Mouse (Mus musculus): ENCODE data around the gene Tcap.

Tcap gene

GRCm38 (mm10) chr11:98367171-98367862 is 16.3 kb upstream of the Tcap start:
- CTCF ChIA-PET = interaction anchor here in 2 of 4 experiments (0.6 to 2.7 kb wide), 6 partner anchors 12 to 31 kb away, joined by 3 to 10 read pairs (median 6); partner anchors contain the start of gene Ppp1r1b (in 1 of the 2)
- POLR2A ChIA-PET = interaction anchor here in 2 of 4 experiments (0.6 to 2.8 kb wide), 7 partner anchors 9 to 220 kb away, joined by 3 to 9 read pairs (median 5); partner anchors contain the start of genes Stard3 (in 2 of the 2) and Ormdl3 (in 1 of the 2)

- CTCF ChIA-PET = interaction anchor here in 2 of 4 experiments (1.0 to 2.5 kb wide), 2 partner anchors 25 to 69 kb away, joined by 3 to 8 read pairs (median 4); no protein-coding TSS in a partner anchor
- POLR2A ChIA-PET = interaction anchor here in 3 of 4 experiments (0.6 to 2.8 kb wide), 4 partner anchors 9 to 219 kb away, joined by 3 to 9 read pairs (median 5); partner anchors contain the start of genes Stard3 (in 3 of the 3) and Ormdl3 (in 1 of the 3)
These were observed 15.8 kb upstream of the Tcap start for GRCm38 (mm10) chr11:98367863-98368186.

GRCm38 (mm10) chr11:98369337-98369736 is 14.3 kb upstream of the Tcap start:
- ChIA-PET POLR2A (interaction anchor here in 3 of 4 experiments (0.7 to 2.8 kb wide), 7 partner anchors 9 to 230 kb away, joined by 3 to 9 read pairs (median 3); partner anchors contain the start of gene Stard3 (in 3 of the 3)), CTCF (interaction anchor here (0.6 to 1.6 kb wide), 7 partner anchors 11 to 182 kb away, joined by 3 to 5 read pairs (median 3); partner anchors contain the start of gene Stard3 (in 1 of the 4))

- POLR2A ChIA-PET = interaction anchor here in 3 of 4 experiments (0.6 to 3.8 kb wide), 9 partner anchors 9 to 161 kb away, joined by 3 to 23 read pairs (median 6); partner anchors contain the start of genes Stard3 (in 3 of the 3) and Pgap3 (in 1 of the 3)
- CTCF ChIA-PET = interaction anchor here (0.6 to 3.7 kb wide), 12 partner anchors 12 to 187 kb away, joined by 3 to 40 read pairs (median 6); partner anchors contain the start of genes Ppp1r1b (in 1 of the 4) and Stard3 (in 1 of the 4)
These were observed 13.0 kb upstream of the Tcap start for GRCm38 (mm10) chr11:98370588-98370987.

- ChIA-PET CTCF (interaction anchor here (0.5 to 3.7 kb wide), 84 partner anchors 8 to 840 kb away, joined by 3 to 40 read pairs (median 4); partner anchors contain the start of genes Stard3 (in 3 of the 4), Mien1 (in 2 of the 4), Pnmt (in 2 of the 4) and Tcap (in 2 of the 4)), POLR2A (interaction anchor here in 3 of 4 experiments (0.5 to 3.8 kb wide), 24 partner anchors 9 to 313 kb away, joined by 3 to 23 read pairs (median 4); partner anchors contain the start of genes Stard3 (in 3 of the 3), Pgap3 (in 2 of the 3), Mien1 (in 1 of the 3) and Ormdl3 (in 1 of the 3))
These were observed 11.9 kb upstream of the Tcap start for GRCm38 (mm10) chr11:98371556-98372240.

- ChIA-PET POLR2A (interaction anchor here (0.5 to 3.8 kb wide), 25 partner anchors 9 to 314 kb away, joined by 3 to 23 read pairs (median 4); partner anchors contain the start of genes Stard3 (in 3 of the 4), Pgap3 (in 2 of the 4), Erbb2 (in 1 of the 4) and Mien1 (in 1 of the 4)), CTCF (interaction anchor here (0.5 to 3.7 kb wide), 77 partner anchors 8 to 841 kb away, joined by 3 to 40 read pairs (median 5); partner anchors contain the start of genes Stard3 (in 3 of the 4), Erbb2 (in 2 of the 4), Mien1 (in 2 of the 4) and Pnmt (in 2 of the 4))
These were observed 11.2 kb upstream of the Tcap start for GRCm38 (mm10) chr11:98372406-98372805.

GRCm38 (mm10) chr11:98373244-98373643 is 10.4 kb upstream of the Tcap start:
- ChIA-PET POLR2A (interaction anchor here (0.7 to 3.8 kb wide), 14 partner anchors 9 to 74 kb away, joined by 3 to 23 read pairs (median 4); partner anchors contain the start of genes Stard3 (in 3 of the 4), Mien1 (in 1 of the 4), Pgap3 (in 1 of the 4) and Tcap (in 1 of the 4)), CTCF (interaction anchor here (0.5 to 3.7 kb wide), 40 partner anchors 9 to 568 kb away, joined by 3 to 40 read pairs (median 7); partner anchors contain the start of genes Mien1 (in 2 of the 4), Pnmt (in 2 of the 4), Stard3 (in 2 of the 4) and Tcap (in 2 of the 4))

GRCm38 (mm10) chr11:98374266-98374665 is 9.3 kb upstream of the Tcap start:
- ChIA-PET POLR2A (interaction anchor here in 2 of 4 experiments (0.6 to 3.8 kb wide), 3 partner anchors 10 to 228 kb away, joined by 3 to 22 read pairs (median 3); partner anchors contain the start of gene Stard3 (in 1 of the 2)), CTCF (interaction anchor here in 3 of 4 experiments (0.5 to 3.5 kb wide), 9 partner anchors 9 to 199 kb away, joined by 3 to 26 read pairs (median 4); partner anchors contain the start of genes Stard3 (in 1 of the 3) and Tcap (in 1 of the 3))

GRCm38 (mm10) chr11:98376756-98377155 is 6.9 kb upstream of the Tcap start:
- ChIA-PET CTCF (interaction anchor here in 2 of 4 experiments (0.9 to 1.8 kb wide), 2 partner anchors 13 to 34 kb away, joined by 3 to 6 read pairs; no protein-coding TSS in a partner anchor), POLR2A (interaction anchor here in 2 of 4 experiments (1.5 to 1.7 kb wide), 4 partner anchors 11 to 28 kb away, joined by 4 to 5 read pairs (median 4); partner anchors contain the start of gene Stard3 (in 1 of the 2))

GRCm38 (mm10) chr11:98377787-98378186 is 5.8 kb upstream of the Tcap start:
- CTCF ChIA-PET = interaction anchor here in 2 of 4 experiments (0.9 to 1.8 kb wide), 2 partner anchors 35 kb away, joined by 4 to 6 read pairs; no protein-coding TSS in a partner anchor
- POLR2A ChIA-PET = interaction anchor here in 2 of 4 experiments (1.5 to 1.7 kb wide), 3 partner anchors 9 to 29 kb away, joined by 4 to 5 read pairs (median 4); partner anchors contain the start of gene Stard3 (in 1 of the 2)

GRCm38 (mm10) chr11:98379379-98379778 is 4.2 kb upstream of the Tcap start:
- ChIA-PET CTCF (interaction anchor here in 2 of 4 experiments (1.3 to 1.6 kb wide), 2 partner anchors 23 to 37 kb away, joined by 4 to 5 read pairs; no protein-coding TSS in a partner anchor), POLR2A (interaction anchor here in 1 of 4 experiments (1.1 kb wide), 1 partner anchor 10 kb away, joined by 3 read pairs; no protein-coding TSS in a partner anchor)

GRCm38 (mm10) chr11:98380106-98380505 is 3.5 kb upstream of the Tcap start:
- ChIA-PET CTCF (interaction anchor here in 3 of 4 experiments (0.6 to 2.0 kb wide), 5 partner anchors 8 to 177 kb away, joined by 3 to 14 read pairs (median 5); no protein-coding TSS in a partner anchor), POLR2A (interaction anchor here in 2 of 4 experiments (0.8 to 1.2 kb wide), 5 partner anchors 9 to 22 kb away, joined by 3 to 4 read pairs (median 3); partner anchors contain the start of gene Stard3 (in 2 of the 2))

GRCm38 (mm10) chr11:98381651-98382050 is 2.0 kb upstream of the Tcap start:
- POLR2A ChIA-PET = interaction anchor here in 2 of 4 experiments (0.8 kb wide), 2 partner anchors 17 to 199 kb away, joined by 3 to 4 read pairs; no protein-coding TSS in a partner anchor
- CTCF ChIA-PET = interaction anchor here in 2 of 4 experiments (2.0 to 4.0 kb wide), 3 partner anchors 8 to 10 kb away, joined by 8 to 27 read pairs (median 26); no protein-coding TSS in a partner anchor

GRCm38 (mm10) chr11:98382405-98382804 is 1.2 kb upstream of the Tcap start:
- POLR2A ChIA-PET = interaction anchor here in 1 of 4 experiments (1.1 kb wide), 1 partner anchor 18 kb away, joined by 3 read pairs; the partner anchor contains the start of gene Pgap3
- CTCF ChIA-PET = interaction anchor here in 2 of 4 experiments (3.6 to 4.0 kb wide), 2 partner anchors 9 to 10 kb away, joined by 26 to 27 read pairs; no protein-coding TSS in a partner anchor

- CTCF ChIA-PET = interaction anchor here (0.5 to 4.0 kb wide), 12 partner anchors 11 to 118 kb away, joined by 3 to 27 read pairs (median 4); partner anchors contain the start of genes Mien1 (in 1 of the 4) and Pgap3 (in 1 of the 4)
- POLR2A ChIA-PET = interaction anchor here in 2 of 4 experiments (1.2 to 1.8 kb wide), 7 partner anchors 12 to 86 kb away, joined by 3 to 8 read pairs (median 5); partner anchors contain the start of genes Stard3 (in 2 of the 2), Erbb2 (in 1 of the 2) and Pgap3 (in 1 of the 2)
These were observed 605 bp downstream of the Tcap start for GRCm38 (mm10) chr11:98384216-98384615.
